Mouse (Mus musculus) kidney, adult 11 months (tissue): ENCODE measurements around the gene Gm20388.

ENCODE experiments used
- DNase-seq: peaks from one replicate; pipeline ENCODE4 v3.0.0; 2022

The Gm20388 gene

GRCm38 (mm10) chr8:120683602-120684001, 773.0 kb downstream of the Gm20388 start:
- peak; percentile 68 for DNase-seq

GRCm38 (mm10) chr8:120684082-120684481, 773.4 kb downstream of the Gm20388 start:
- no peak for DNase-seq

GRCm38 (mm10) chr8:120685097-120685496, 774.5 kb downstream of the Gm20388 start:
- no peak for DNase-seq

- no peak for DNase-seq
Observed at GRCm38 (mm10) chr8:120685591-120685990, 775.0 kb downstream of the Gm20388 start.

- no peak for DNase-seq
Observed at GRCm38 (mm10) chr8:120686051-120686450, 775.4 kb downstream of the Gm20388 start.

- no peak for DNase-seq
Observed at GRCm38 (mm10) chr8:120686576-120686975, 775.9 kb downstream of the Gm20388 start.

GRCm38 (mm10) chr8:120687786-120688185, 777.1 kb downstream of the Gm20388 start:
- peak; percentile 65 for DNase-seq

GRCm38 (mm10) chr8:120688511-120688910, 777.9 kb downstream of the Gm20388 start:
- no peak for DNase-seq

- DNase-seq, result no peak
Observed at GRCm38 (mm10) chr8:120692934-120693333, 782.3 kb downstream of the Gm20388 start.

- no peak for DNase-seq
Observed at GRCm38 (mm10) chr8:120693861-120694493, 783.3 kb downstream of the Gm20388 start.

GRCm38 (mm10) chr8:120696401-120697153, 785.9 kb downstream of the Gm20388 start:
- DNase-seq, result no peak

- no peak for DNase-seq
Observed at GRCm38 (mm10) chr8:120697154-120697978, 786.7 kb downstream of the Gm20388 start.

- DNase-seq, result no peak
Observed at GRCm38 (mm10) chr8:120697979-120698272, 787.3 kb downstream of the Gm20388 start.

GRCm38 (mm10) chr8:120698426-120698825, 787.8 kb downstream of the Gm20388 start:
- DNase-seq, result no peak

- no peak for DNase-seq
Observed at GRCm38 (mm10) chr8:120699079-120699478, 788.4 kb downstream of the Gm20388 start.

- no peak for DNase-seq
Observed at GRCm38 (mm10) chr8:120699565-120699964, 788.9 kb downstream of the Gm20388 start.

- no peak for DNase-seq
Observed at GRCm38 (mm10) chr8:120700053-120700452, 789.4 kb downstream of the Gm20388 start.

- DNase-seq, result no peak
Observed at GRCm38 (mm10) chr8:120701758-120702465, 791.3 kb downstream of the Gm20388 start.

GRCm38 (mm10) chr8:120704203-120704602, 793.6 kb downstream of the Gm20388 start:
- DNase-seq, result no peak

GRCm38 (mm10) chr8:120705163-120705562, 794.5 kb downstream of the Gm20388 start:
- DNase-seq, result no peak

- no peak for DNase-seq
Observed at GRCm38 (mm10) chr8:120706193-120706592, 795.6 kb downstream of the Gm20388 start.

GRCm38 (mm10) chr8:120709176-120709575, 798.5 kb downstream of the Gm20388 start:
- no peak for DNase-seq

GRCm38 (mm10) chr8:120715200-120715599, 804.6 kb downstream of the Gm20388 start:
- DNase-seq, result no peak
